In genomic region chr2:30587161-30587560, GRCm38 (mm10) we compare ENCODE assay signal across 8 mouse cellular contexts. TPM values are rescaled to one million over a fixed set of nuclear protein-coding genes. Genes with fewer than 3 reads are reported as not detected.
DNase-seq lines count a peak whose midpoint lies in the region; ATAC-seq and TF ChIP-seq lines count a peak whose summit lies in the region.

No protein-coding gene starts in this region.

- no peaks in the 10 kb centered on the region for H3K36me3 ChIP-seq in kidney, adult 2 months (ENCODE audit: control insufficient read depth, insufficient read depth, low read length)

- H3K27me3 ChIP-seq in kidney, adult 2 months (replicated peaks; ENCODE audit: control insufficient read depth, insufficient read depth, low read length), result no peaks in the 10 kb centered on the region

- peak; percentile 53 for DNase-seq in cerebellum, adult 9-11 months
- peak; percentile 15 for DNase-seq in 3T3-L1 (ENCODE audit: low read depth, low spot score)
- DNase-seq in c-Kit-positive CD71-positive TER-119-negative erythroid progenitor cells, embryonic 14.5 days (ENCODE audit: low read depth), result peak; percentile 21
- DNase-seq in kidney, adult 2 months, result peak; percentile 78
- peak; percentile 83 for DNase-seq in thymus, postnatal 4 days
- no peak for DNase-seq in right cerebral cortex, postnatal 36 days (ENCODE audit: low spot score in 2 of 2)

- ATAC-seq in cerebellum, adult (ENCODE audit: insufficient number of reproducible peaks, low FRiP score, low TSS enrichment), result no peak
- ATAC-seq in megakaryocyte, adult 5-6 weeks (ENCODE audit: poor library complexity, severe bottlenecking), result peak; percentile 86

- H3K27ac ChIP-seq in kidney, adult 2 months (ENCODE audit: insufficient read depth, low read depth, low read length), result no peak overlapping the region

- no peak overlapping the region for H3K4me3 ChIP-seq in kidney, adult 2 months (ENCODE audit: insufficient read depth, low read depth, low read length)

- no peak for TF ChIP-seq CTCF in kidney, adult 2 months (conservative IDR thresholded peaks at IDR 0.05; ENCODE audit: insufficient read depth, insufficient read length, low read depth, low read length)

- 22% methylated on average over 8 of the region's 8 CpGs for WGBS in kidney, adult 2 months

- TF ChIP-seq POLR2A in kidney, adult 2 months (IDR thresholded peaks at IDR 0.05; ENCODE audit: low read depth, low read length), result no peak

- H3K4me1 ChIP-seq in kidney, adult 2 months (ENCODE audit: control insufficient read depth, insufficient read depth, low read length), result peaks cover 15% of the 10 kb centered on the region

RNA-seq across cellular contexts. Expression of gene Cstad, which starts 7.7 kb away (rescaled TPM):
- 1.2 and 1.3 TPM in 2 replicates for polyA plus RNA-seq in kidney, adult 2 months (2012; rRNA removed)
- total RNA-seq in megakaryocyte, adult 5-6 weeks (2015), result 0.27 and 0.60 TPM in 2 replicates
- total RNA-seq in megakaryocyte, adult 5-6 weeks (2017), result not detected in 2 replicates

Comparison
In these comparisons a context has a peak if more than half of its experiments do, and no peak if none do; other contexts are left out.
1. DNase-seq: peak in cerebellum, adult 9-11 months (single experiment), 3T3-L1 (single experiment), c-Kit-positive CD71-positive TER-119-negative erythroid progenitor cells, embryonic 14.5 days (single experiment), kidney, adult 2 months (single experiment) and thymus, postnatal 4 days (single experiment); none in right cerebral cortex, postnatal 36 days (0 of 2).